Mouse (Mus musculus) left cerebral cortex, adult 18-20 months (tissue): ENCODE data around the gene Ap1s1. TPM values are rescaled to one million over a fixed set of nuclear protein-coding genes. Genes with fewer than 3 reads are reported as not detected.

Source experiments
- DNase-seq, 2 experiments: peaks; one replicate each; pipeline ENCODE4 v3.0.0; 2021 to 2022; ENCODE audit warnings: low spot score in 2 of 2, mixed read lengths in 1 of 2
- microRNA-seq, 2 experiments: library from miRNA; unstranded; fragments of <30 nt; microRNA quantifications; one replicate each; pipeline ENCODE4 v1.2.0; 2021
- total RNA-seq, 2 experiments: library from RNA; stranded (reverse); gene quantifications; 2 replicates each; pipeline ENCODE4 v1.2.3; 2021

Gene Ap1s1
- total RNA-seq, 2 experiments from 2014 or later, result 391 to 401 TPM

DNA sequence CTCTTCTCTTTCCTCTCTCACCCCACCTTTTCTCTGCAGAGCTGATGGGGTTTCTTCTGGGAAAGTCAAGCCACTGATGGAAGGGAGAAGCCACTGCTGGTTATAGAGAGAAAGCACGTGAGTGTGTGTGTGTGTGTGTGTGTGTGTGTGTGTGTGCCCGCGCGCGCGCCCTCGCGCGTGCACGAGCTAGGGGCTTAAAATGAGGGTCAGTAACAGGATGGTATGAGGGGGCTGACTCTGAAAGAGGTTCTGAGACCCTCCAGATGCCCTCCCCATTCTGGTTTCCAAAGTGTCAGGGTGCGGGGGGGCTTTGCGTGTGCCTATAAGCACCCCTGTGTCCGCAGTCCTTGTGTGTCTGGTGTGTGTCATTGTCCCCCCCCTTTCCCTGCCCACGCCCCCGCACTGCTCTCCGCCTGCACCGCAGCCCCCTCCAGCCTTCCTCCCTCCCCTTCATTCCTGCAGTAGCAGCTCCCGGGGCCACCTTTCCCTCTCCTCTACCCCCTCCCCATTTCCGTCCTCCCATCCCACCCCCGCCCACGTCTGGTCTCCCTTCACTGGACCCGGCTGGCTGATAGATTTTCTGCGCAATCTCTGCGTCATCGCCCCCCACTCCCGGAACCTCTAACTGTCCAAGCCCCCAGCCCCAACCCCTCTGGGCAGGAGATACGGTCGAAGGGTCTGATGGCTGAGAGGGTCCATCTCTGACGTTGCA is 17.2 kb downstream of the Ap1s1 start:
- no peak for DNase-seq

DNA sequence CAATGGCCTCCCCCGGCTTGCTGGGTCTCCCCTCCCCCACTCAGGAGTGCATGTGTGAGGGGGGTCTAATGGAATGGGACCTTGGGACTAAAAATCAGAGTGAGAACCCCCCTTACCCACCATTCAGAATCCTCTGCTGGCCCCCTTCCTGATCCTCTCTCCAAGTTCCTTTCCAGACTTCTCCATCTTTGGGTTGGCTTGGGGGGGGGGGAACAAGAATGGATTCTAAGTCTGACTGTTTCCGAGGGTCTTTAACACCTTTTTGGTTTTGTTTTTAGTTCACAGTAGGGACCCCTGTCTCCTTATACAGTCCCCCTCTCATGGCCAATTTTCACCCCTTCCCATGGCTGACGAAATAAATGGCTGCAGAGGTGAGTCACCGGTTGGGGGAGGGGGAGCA is 19.8 kb downstream of the Ap1s1 start, which contains the start of gene Vgf:
Vgf (plus strand) TSS at position 301 of the 400 bp plus-strand sequence.
- no peak for DNase-seq

DNA sequence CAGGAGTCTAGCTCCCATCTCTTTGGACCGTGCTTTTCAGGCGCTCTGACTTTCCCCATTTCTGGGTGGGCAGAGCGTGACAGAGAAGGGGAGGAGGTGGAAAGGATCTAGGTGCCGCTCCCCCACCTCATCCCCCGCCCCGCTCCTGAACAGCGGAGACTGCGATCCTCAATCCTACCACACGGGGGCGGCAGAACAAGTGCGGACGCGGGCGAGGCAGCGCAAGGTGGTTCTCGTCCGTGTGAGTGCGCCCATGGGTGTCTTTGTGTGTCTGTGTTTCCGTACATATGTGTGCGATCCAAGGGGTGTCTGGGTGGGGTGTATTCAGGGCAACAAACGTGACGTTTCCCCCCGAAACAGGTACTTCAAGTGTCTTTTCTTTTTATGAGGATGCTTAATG is 20.8 kb downstream of the Ap1s1 start:
- peak; percentile 87 to 92 for DNase-seq

DNA sequence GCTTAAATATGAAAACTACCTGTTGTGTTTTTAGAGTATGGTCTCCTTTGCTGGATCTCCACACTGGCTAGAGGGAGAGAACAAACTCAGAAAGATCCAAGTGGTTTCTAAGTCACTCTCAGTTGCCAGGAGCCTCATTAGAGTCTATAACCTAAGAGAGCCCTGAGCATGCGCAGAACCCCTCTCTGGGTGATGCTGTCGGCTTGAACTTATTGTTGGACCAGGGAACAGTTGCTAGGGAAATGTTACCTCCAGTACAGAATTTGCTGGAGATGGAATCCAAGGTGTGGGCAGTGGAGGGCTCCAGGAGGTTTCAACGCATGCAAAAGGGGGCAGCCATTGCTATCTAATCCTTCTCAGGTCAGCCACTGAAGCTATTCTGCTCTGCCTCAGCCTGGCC is 21.6 kb downstream of the Ap1s1 start:
- DNase-seq, result no peak

DNA sequence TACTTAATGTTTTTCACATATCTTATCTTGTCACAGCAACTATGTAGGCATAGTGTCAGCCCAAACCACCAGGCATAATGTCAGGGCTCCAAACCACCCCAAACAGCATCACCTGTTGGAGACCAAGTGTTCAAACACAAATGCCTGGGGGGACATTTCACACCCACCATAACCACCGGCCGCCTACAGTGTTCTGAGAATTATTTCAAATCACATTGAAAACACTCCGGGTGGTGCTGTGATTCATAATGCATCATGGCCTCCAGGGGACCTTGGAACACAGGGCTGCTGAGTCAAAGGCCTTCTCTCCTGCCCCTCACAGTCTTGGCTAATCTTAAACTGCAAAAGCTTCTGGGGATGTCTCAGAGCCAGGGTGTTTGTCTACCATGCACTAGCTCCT is 30.0 kb downstream of the Ap1s1 start:
- no peak for DNase-seq

DNA sequence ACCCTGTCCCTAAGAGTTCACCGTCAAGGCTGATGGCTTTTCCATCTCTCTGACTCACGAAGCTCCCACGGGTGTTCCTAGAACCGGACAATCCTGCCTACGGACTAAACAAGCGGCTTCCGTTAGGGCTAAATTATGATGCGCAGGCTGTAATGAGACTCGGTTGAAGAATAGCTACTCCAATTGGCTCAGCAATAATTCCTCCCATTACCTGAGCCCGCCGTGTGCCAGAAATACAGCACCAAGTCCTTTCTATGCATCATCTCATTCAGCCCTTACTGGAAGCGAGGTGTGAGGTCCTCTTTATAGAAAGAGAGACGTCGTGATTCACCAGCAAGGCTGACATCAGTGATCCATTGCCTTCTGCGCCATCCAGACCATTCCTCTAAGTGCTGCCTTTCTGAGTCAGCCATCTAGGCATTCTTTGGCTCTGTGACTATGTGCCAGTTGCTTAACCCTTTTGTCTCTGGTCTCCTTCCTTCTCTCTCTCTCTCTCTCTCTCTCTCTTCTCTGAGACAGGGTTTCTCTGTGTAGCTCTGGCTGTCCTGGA is 33.5 kb downstream of the Ap1s1 start:
- no peak for DNase-seq

DNA sequence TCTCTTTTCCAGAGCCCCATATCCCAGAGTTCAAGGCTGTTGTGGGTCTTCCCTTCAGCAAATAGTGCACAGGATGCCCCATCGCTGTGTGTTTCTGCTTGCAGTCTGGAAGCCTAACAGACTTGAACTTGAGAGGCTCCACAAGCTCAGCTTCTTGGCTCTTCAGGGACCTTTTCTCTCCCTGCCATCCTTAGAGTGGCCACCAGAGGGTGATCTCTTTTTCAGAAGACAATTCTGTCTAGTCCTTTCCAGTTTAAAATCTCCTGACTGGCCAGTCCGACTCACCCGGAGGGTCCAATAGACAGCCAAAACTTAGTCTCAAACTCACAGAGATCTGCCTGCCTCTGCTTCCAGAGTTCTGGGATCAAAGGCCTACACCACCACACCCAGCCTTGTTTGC is 35.9 kb downstream of the Ap1s1 start:
- DNase-seq, result peak; percentile 48 to 75

DNA sequence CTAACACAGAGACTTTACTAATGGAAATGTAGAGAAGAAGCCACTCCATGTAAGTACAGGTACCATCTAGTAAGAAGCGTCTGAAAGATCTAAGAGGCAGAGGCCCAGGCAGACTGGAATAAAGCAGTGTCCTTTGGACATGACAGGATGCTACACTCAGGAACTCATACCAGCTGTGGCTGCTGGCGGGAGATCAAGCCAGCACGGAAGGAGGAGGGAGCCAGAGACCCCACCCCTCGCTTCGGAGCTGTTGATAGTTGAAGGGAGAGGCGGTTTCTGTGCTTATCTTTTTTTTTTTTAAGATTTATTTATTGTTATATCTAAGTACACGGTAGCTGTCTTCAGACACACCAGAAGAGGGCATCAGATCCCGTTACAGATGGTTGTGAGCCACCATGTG is 38.7 kb downstream of the Ap1s1 start:
- no peak for DNase-seq

DNA sequence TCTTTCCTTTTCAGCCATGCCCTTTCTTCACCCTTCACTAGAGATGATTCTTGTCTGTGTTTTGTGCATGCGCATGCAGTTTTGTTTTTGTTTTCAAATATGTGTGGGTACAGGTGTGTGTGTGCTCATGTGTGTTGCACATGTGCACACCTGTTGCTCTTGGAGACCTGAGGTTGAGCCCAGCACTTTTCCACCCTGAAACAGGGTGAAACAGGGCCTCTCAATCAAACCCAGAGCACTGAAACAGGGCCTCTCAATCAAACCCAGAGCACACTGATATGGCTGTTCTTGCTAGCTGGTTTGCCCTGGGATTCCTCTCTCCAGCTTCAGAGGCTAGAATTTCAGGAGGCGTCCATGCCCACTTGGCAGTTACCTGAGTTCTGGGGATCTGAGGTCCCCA is 45.3 kb downstream of the Ap1s1 start:
- no peak for DNase-seq

DNA sequence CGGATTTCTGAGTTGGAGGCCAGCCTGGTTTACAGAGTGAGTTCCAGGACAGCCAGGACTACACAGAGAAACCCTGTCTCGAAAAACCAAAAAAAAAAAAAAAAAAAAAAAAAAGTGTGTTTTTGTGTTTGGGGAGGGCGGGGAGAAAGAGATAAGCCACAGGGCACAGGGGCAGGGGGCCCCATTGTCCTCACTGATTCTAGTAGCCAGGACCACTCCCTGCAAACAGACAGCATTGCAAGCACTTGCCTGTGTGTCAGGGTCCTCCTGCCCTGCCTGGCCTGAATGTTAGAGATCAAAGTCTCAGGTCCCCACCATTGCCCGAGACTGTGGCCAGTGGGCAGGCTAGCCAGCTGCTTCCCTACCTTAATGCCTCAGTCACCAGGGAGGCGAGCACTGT is 46.5 kb downstream of the Ap1s1 start:
- no peak for DNase-seq

DNA sequence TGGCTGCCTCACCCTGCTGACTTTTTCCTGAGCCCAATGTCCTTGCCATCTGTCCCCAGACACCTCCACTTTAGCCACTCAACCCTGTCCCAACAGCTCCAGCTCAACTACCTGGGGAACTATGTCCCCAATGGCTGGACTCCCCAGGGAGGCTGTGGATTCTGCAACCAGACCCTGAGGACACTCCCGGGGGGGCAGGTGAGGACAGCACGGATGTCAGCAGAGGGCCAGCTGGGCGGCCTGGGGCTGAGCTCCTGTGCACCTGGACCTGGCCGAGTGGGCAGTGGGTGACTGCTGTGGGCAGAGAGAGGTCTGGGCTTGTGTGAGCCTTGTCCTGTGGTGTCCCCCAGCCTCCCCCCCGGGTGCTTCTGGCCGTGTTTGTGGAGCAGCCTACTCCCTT is 56.1 kb downstream of the Ap1s1 start:
- DNase-seq, result no peak

DNA sequence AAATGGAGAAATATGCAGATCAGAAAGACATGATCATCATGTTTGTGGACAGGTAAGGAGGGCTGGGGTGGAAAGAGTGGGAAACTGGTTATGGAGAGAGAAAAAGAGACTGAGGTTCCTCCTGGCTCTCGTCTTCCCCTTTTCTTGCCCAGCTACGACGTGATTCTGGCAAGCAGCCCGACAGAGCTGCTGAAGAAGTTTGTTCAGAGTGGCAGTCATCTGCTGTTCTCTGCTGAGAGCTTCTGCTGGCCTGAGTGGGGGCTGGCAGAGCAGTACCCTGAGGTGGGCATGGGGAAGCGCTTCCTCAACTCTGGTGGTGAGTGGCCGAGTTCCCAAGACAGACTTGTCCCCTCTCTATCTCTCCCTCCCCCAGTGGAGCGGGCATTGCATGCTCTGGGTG is 57.5 kb downstream of the Ap1s1 start:
- peak in 1 of 2 experiments; percentile 34 for DNase-seq

DNA sequence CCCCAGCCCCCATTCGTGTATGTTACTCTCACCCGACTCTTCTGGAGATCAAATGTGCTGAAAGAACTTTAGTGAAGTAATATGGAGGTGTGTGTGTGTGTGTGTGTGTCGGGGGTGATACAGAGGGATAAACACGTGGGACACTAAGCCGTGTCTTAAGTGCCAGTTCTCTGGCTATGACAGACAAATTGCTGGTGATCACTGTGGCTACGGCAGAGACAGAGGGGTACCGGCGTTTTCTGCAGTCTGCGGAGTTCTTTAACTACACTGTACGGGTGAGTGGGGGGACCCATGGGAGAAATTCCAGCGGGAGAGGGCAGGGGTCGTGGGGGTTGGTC is 58.0 kb downstream of the Ap1s1 start, which contains the start of gene Znhit1:
Znhit1 (minus strand) TSS at position 88 of the 338 bp plus-strand sequence.
- no peak for DNase-seq

DNA sequence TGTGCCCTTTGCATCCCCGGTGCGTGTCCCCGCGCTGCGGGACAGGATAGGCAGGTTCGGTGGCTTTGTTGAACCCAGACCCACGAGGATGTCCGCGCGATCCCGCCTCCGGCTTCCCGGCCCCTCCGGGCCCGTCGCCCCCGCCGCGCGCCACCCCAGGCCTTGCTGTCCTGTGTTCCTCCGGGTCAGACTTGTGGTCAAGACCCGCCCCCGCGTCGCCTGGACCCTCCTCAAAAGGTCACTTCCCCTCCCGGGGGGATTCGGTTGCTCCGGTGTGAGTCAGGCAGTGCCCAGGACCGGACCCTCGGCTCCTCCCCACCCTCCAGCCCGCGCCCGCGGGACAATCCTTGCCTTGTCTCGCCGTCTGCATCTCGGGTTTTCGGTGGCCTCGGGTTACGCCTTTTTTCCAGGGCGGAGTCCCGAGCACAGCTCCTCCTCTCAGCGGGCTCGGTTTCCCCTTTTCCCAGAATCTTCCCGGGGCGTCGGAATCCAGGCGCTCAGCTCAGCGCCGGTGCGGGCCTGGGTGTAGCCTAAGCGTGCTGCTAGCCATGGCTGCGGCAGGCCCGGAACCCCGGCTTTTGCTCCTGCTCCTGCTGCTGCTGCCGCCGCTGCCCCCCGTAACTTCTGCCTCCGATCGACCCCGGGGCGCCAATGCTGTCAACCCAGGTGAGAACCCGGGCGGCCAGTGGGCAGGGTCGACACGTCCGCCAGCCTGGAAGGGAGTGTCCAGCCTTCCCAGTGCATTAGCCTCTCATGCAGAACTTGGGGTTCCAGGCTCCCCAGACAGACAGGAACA is 58.6 kb downstream of the Ap1s1 start:
- DNase-seq, result peak; percentile 65 to 74

DNA sequence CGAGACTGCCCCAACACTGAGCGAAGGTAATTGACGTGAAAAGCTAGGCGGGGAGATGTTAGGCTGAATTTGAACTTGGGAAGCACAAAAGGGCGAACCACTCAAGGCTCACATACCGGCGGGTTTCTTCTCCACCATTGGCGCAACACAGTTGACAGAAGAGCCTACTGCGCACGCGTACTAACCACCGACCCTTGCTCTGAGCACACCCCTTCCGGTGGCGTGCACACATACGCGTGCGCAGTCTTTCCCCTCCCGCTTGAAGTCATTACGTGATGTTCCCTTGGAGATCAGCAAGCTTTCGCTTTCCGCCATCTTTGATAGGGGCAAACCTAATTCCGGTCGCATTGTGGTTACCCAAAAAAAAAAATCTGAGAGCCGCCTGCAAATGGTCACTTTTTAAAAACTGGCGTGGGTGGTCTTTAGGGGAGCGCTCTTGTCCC is 59.2 kb downstream of the Ap1s1 start, which contains the start of gene Plod3:
Plod3 (plus strand) TSS at position 325 of the 443 bp plus-strand sequence.
- peak; percentile 95 to 97 for DNase-seq

Small RNAs within 50 kb of the gene (microRNA-seq; reads per million reads assigned to microRNA genes)
- gene Mir702, result 266 to 435 reads per million in 2 experiments

Other genes with a start within 250 kb of the Ap1s1 start
- gene Col26a1, start 162.9 kb downstream of the Ap1s1 start, total RNA-seq, result 1 to 10 TPM; 7.3 to 8.8 TPM
- 10 to 100 TPM; 97.1 to 99.0 TPM for gene Ift22, start 138.0 kb downstream of the Ap1s1 start, total RNA-seq
- gene Fis1, start 92.9 kb downstream of the Ap1s1 start, total RNA-seq, result 100 to 1,000 TPM; 281 to 287 TPM
- gene Cldn15, start 79.5 kb downstream of the Ap1s1 start, total RNA-seq, result not detected
- gene Plod3, start 59.1 kb downstream of the Ap1s1 start, total RNA-seq, result 10 to 100 TPM; 32.2 to 32.8 TPM
- gene Znhit1, start 58.1 kb downstream of the Ap1s1 start, total RNA-seq, result 100 to 1,000 TPM in 1 of 2 experiments, 10 to 100 TPM in 1; 96.6 to 107 TPM
- gene Vgf, start 19.7 kb downstream of the Ap1s1 start, total RNA-seq, result 100 to 1,000 TPM; 390 to 400 TPM
- under 1 TPM; 0.70 to 0.89 TPM for gene Serpine1, start 26.1 kb upstream of the Ap1s1 start, total RNA-seq
- 1 to 10 TPM; 4.2 to 4.7 TPM for gene Trim56, start 70.1 kb upstream of the Ap1s1 start, total RNA-seq
- gene Muc3, start 103.2 kb upstream of the Ap1s1 start, total RNA-seq, result not detected
- gene Muc3a, start 166.3 kb upstream of the Ap1s1 start, total RNA-seq, result 1 to 10 TPM; 3.0 to 4.4 TPM
- gene Ache, start 241.4 kb upstream of the Ap1s1 start, total RNA-seq, result 10 to 100 TPM; 50.0 to 54.6 TPM
- 10 to 100 TPM; 12.2 to 13.4 TPM for gene Ufsp1, start 248.5 kb upstream of the Ap1s1 start, total RNA-seq